Mouse (Mus musculus) right cerebral cortex, adult 2 months (tissue): Measurements from ENCODE around the gene Dpp8.
"Not testable (repeated sequence)": the region's sequence is repeated elsewhere in the genome, so short reads cannot be mapped to it uniquely, and the experiment has no call there.

Source experiments
- DNase-seq, 2 experiments: peaks; one replicate each; pipeline ENCODE4 v3.0.0; 2021 to 2022; ENCODE audit warnings: low spot score in 2 of 2

The Dpp8 gene

DNA sequence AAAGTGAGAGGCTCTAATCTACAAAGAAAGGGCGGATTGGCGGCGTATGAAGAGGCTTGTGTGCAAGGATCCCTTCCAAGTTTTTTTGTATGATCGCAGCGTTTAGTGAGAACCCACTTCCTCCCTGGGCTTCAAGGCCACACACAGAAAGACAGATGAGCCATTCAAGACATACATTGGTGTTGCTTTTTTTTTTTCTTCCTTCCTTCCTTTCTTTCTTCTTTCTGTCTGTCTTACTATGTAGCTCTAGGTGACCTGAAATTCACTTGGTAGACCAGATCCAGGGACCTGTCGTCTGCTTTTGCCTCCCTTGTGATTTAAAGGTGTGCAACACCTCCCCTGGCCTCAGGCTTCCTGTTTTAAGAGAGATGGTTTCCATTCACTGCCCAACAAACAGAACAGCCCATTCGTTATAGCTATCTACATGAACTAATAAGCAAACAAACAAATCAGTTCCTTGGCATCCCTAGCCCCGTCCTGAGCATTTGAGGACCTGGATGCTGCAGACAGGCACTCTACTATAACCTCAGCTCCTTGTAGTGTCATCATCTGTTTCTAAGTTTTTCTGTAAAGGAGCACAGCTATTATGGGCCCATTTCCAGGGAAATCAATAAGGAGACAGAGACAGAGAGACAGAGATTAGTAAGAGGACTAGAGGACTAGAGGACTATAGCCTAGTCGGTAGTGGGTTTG is 10.2 kb upstream of the Dpp8 start:
- DNase-seq, result no peak

DNA sequence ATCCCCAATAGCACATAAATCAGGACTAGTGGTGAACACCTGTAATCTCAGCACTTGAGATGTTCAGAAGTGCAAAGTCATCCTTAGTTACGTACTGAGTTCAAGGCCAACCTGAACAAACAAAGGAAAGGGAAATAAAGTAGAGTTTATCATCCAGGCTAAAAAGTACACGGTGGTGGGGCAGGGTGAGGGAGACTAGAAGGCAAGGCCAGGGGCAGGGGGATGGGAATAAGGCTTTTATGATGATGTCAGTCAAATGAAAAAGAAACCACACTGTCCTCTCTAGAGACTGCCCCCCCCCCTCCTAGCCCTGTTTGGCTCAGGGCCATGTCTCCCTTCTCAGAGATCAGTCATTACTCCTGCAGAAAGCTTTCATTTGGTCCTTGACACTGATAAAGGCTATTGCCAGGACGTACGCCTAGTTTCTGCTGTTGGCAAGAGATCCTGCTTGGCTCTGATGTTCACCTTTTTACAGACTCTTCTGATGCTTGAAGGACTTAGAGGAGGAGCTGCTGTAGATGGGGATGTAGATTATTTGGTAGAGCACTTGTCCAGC is 9.6 kb upstream of the Dpp8 start:
- no peak for DNase-seq

DNA sequence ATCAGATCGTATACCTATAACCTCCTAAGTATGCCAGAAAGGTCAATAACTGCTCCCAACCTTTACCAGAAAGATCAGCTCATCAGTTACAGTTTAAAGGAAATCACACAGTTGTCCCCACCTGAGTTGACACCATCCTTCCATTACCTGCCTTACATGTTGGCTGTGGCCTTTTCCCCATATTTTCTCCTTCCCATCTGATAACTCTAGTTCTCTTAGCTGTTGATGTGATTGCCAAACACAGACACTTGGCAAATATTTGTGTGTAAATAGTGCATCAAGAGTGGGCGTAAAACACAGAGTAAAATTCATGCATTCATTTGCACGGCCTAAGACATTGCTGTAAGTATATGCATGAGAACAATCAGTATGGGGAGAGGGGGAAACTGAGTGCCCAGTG is 8.8 kb upstream of the Dpp8 start:
- DNase-seq, result no peak

DNA sequence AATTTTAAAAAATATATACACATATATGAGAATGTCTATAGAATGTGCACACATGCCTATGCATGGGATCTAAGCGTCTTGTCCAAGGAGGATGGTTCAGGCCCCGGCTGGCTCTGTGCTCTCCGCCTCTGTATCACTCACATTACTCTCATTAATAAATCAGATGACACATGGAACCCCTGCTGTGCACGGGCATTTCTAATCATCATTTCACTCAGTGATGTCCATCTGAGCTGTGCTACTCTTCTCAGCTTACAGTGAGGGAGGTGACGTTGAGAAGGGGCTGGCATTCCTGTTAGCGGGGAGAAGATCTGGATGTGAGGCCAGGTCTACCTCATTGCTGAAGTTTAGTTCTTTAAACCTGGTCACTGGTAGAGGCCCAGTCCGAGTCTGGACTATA is 5.0 kb upstream of the Dpp8 start:
- no peak for DNase-seq

DNA sequence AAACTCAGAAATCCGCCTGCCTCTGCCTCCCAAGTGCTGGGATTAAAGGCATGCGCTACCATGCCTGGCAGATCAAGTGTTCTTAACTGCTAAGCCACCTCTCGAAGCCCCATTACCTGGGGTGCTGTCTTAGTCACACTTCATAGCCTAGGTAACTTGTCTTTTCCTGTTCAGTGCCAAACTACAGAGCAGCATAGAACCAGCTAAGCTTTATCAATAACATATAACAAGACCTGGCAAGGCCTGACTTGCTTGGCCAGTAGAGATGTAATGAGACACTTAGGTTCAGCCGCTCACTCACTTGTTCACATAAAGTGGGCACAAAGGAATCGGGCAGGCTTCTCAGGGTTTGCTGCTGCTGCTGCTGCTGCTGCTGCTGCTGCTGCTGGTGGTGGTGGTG is 3.9 kb upstream of the Dpp8 start:
- DNase-seq, result no peak

DNA sequence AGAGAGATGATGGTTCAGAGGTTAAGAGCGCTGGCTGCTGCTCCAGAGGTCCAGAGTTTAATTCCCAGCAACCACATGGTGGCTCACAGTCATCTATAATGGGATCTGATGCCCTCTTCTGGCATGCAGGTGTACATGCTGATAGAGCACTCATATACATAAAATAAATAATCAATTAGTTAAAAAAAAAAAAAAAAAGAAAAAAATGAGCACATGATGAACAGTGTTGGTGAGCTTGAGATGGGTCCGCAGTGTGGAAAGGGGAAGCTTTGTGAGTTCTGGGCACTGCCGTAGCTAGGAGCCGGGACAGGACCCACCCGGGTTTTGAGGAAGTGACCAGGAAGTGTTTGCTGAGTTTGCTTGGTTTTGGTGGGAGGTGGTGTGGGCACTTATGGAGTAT is 859 bp upstream of the Dpp8 start:
- DNase-seq, result not testable (repeated sequence)

DNA sequence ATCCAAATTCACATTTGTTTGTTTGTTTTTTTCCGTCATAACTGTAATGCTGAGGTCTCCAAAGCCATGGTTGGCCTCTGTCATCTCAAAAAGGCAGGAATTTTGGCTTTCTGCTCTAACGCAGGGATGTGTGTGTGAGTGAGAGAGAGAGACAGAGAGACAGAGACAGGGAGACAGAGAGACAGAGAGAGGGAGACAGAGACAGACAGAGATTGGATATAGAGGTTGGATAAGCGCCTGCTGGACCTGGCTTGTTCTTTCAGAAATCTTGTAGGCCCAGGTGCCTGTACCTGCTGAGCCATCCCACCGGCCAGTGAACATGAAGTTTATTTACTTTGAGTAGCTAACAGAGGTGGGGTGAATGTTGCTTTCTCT is 333 bp upstream of the Dpp8 start:
- no peak for DNase-seq

DNA sequence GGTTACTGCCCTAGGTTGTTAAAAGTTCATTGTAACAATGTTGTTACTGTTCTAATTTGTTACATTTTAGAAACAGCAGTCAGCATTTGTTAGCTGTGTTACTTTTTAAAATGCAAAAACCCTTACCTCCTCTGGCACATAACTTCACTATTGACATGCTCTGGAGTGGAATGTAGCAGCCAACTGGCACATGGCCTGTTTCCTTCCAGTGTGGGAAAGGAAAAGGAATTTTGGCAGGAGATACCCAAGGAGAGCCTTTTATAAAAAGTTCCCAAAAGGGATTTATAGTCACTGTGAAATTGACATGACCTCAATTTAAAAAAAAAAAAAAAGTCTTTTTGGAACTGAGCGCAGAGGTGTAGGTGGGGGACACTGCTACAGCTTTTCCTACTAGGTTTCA is 4.2 kb downstream of the Dpp8 start:
- DNase-seq, result peak in 1 of 2 experiments; percentile 40

DNA sequence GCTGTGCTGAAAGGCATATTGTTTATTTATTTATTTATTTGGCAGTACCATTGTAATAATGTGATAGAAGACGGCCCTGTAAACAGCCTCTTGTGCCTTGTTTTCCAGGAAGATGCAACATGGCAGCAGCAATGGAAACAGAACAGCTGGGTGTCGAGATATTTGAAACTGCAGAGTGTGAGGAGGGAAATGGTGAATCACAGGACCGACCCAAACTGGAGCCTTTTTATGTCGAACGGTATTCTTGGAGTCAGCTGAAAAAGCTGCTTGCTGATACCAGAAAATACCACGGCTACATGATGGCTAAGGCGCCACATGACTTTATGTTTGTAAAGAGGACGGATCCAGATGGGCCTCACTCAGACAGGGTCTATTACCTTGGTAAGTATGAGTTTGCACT is 4.6 kb downstream of the Dpp8 start:
- DNase-seq, result no peak

DNA sequence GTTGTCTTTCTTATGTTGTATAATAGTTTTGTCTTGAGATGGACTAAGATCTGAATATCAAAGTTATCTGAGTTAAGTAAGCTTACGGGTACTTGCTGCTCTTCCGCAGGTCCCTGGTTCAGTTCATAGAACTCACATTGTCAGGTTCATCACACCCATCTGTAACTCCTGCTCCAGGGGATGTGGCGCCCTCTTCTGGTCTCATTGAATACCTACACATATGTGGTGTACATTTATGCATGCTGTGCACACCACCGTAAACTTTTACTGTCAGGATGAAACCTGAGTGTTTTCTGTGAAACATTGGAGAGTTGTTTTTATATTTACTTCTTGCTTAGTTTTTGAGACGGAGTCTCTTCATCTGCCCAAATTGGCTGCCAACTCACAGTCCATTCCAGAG is 9.2 kb downstream of the Dpp8 start:
- no peak for DNase-seq

DNA sequence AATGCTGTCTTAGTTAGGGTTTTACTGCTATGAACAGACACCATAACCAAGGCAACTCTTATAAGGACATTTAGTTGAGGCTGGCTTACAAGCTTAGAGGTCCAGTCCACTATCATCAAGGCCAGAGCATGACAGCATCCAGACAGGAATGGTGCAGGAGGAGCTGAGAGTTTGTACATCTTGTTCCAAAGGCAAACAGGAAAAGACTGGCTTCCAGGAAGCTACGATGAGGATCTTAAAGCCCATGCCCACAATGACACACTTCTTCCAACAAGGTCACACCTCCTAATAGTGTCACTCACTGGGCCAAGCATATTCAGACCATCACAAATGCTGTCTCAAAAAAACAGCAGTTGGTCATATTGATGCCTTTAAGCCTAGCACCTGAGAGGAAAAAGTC is 14.8 kb downstream of the Dpp8 start:
- DNase-seq, result no peak

DNA sequence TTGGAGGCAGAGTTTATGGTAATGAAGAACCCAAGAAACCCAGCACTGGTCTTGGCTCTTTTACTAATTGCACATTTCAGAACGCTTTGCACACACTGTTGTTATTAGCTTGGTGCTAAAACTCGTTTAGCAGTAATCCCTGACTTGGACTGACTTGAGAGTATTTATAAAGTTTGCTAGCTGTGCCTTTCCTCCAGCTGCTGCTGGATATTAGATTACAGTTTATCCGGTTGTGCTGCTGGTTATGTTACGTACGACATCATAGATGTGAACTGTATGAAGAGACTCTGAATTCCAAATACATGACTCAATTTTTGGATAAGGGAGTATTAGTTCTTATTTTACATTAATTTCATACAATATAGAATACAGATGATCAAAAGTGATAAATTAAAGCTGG is 17.2 kb downstream of the Dpp8 start:
- DNase-seq, result no peak

DNA sequence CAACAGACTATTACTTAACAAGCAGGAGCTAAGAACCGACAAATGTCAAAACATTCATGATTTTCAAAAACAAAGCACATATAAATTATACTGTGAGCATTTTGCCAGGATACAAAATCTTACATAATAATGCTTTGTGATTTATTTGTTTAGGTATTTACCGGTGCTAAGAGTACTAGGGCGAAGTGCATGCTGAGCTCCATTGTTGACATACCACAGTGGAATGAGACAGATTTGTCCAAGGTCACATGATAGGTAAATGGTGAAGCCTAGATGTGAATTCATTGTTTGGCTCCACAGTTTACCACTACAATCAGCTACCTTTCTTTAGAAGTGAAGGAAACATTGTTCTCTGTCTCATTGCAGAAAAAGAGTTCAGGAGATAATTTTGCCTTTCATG is 18.8 kb downstream of the Dpp8 start:
- DNase-seq, result no peak

DNA sequence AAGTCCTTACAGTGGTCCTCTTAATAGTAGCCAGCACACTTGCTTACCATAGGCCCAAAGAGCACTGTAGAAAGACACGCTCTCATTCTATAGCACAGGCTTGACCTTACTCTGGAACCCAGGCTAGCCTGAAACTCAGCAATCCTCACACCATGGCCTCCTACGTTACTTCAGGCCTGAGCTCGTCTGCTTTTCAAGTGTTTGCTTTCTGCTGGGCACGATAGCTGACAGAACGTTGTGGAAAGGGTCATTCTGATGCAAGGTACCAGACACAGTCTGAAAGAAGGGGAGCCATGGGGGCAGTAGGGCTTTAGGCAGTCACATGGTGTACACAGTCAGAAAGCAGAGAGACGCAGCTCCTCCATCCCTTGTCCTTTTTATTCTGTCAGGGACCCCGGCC is 32.0 kb downstream of the Dpp8 start:
- DNase-seq, result no peak

DNA sequence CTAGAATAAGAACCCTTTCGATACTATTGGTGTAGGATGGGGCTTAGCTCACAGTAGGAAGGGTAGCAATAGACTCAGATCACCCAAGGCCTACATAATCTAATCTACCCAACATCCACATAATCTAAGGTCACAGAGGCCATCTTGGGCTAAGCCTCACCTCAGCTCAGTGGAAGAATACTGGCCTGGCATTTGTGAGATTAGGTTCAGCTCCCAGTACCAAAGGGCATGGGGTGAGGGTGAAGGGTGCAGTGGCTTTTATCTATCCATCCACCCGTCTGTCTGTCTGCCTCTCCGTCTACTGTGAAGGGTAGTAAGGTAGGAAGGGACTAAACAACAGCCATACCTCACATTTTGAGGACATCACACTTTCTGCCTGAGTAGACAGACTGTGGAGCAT is 38.4 kb downstream of the Dpp8 start:
- no peak for DNase-seq

DNA sequence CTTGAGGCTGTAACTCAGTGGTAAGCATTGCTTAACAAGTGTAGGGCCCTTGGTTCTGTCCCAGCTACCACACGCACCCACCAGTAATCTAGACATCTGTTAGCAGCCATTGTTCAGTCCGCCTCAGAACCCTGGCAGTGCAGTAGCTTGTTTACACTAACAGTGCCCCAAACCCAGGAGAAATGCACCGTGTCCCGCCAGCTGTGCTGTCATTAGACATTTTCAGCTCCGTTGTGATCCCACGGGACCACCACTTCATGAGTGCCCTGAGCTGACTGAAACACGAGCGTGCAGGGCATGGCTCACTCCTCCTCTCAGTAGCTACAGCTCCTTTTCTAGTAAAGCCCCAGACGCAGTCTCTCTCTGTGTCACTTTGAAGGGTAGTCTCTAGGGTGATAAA is 41.3 kb downstream of the Dpp8 start:
- no peak for DNase-seq

DNA sequence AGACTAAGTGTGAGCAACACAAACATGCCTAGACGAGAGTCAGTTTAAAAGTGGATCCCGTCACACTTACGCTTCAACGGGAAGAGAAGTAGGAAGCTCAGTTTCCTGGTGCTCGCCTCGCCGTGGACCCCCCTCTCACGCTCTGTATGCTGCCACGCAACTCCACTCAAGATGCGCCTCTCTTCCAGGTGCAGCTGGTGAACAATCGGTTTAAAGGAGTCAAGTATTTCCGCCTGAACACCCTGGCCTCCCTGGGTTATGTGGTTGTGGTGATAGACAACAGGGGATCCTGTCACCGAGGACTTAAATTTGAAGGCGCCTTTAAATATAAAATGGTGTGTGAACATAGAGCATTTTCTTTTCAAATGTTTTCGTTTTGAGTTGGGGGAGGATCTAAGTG is 42.0 kb downstream of the Dpp8 start:
- no peak for DNase-seq

DNA sequence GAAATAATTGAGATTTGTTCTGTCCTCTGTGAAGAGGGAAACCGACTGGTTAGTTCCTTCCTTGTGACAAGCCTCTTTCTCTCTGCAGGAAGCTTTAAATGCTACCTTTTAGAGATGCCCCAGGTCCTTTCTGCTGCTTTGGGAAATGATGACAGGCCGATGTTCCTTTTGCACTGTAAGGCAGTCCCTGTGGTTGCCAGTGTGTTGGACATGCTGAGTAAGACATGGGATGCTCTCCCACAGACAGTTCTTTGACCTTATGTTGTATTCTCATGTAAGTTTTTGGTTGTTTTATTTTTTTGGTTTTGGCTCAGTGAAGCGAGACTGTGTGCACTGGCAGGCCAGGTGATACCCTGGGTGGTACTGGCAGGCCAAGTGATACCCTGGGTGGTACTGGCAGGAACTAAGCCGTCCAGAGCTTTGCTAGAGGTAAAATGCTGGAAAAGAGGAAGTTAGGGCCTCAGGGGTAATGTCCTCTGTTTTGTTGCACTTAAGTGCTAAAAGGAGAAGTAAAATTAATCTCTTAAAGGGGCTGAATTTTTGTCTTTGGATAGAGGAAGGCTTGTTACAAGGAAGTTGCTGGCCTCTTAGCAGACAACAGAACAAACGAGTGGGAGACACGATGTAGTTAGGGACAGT is 42.8 kb downstream of the Dpp8 start:
- DNase-seq, result no peak

DNA sequence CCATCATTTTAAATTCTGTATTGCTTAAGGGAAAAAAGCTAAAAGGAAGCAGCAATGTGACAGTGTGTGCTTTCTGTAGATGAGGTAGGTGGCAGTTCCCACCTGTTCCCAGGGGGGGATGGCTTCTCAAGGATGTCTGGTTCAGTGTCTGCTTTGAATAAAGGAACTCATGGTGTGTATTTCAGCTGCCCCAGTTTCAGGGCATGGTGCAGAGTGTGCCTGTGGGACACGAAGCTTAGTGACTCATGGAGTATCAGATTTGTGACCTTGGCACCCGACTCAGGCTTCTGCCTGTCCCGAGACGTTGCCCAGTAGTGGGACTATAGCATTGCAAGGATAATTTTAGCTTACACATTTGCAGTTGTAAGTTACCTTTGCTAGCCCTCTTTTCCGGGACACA is 45.3 kb downstream of the Dpp8 start:
- DNase-seq, result no peak

DNA sequence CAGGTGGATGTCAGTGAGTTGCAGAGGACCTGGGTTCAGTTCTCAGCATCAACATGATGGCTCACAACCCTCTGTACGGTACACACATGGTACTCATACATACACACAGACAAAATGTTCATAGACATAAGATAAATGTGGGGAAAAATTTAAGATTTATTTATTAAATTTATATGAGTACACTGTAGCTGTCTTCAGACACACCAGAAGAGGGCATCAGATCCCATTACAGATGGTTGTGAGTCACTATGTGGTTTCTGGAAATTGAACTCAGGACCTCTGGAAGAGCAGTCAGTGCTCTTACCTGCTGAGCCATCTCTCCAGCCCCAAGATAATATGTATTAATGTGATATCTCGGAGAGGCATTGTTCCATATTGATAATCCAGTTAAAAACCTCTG is 47.9 kb downstream of the Dpp8 start:
- DNase-seq, result not testable (repeated sequence)

DNA sequence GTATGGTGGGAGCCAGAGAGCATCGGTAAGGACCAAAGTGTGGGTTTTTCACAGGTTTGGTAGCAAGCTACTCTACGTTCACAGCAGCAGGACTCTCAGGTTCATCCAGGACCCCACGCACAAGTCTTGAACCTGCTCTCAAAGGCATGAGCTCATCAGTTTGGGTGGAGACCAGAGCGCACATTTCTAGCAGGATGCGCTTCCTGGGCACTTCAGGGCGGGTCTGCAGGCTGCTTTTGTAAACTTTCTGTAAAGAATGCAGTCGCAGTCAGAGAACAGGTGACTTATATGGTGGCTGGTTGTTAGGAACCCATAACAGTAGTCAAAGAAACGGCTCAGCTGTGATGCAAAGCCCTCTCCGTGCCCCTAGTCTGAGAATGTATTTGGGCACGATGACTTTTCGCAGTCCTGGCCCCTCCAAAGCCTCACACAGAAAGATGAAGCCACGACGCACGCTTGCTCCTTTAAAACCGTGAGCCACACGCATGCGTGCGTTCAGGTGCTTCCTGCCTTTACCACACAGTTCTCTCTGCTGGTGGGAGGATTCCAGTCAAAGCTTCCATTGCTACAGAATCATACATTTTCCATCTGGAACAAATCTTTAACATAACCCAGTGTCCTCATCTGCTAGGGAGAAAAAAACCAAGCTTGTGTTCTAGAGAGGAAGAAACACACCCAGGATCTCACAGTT is 51.0 kb downstream of the Dpp8 start:
- DNase-seq, result no peak

DNA sequence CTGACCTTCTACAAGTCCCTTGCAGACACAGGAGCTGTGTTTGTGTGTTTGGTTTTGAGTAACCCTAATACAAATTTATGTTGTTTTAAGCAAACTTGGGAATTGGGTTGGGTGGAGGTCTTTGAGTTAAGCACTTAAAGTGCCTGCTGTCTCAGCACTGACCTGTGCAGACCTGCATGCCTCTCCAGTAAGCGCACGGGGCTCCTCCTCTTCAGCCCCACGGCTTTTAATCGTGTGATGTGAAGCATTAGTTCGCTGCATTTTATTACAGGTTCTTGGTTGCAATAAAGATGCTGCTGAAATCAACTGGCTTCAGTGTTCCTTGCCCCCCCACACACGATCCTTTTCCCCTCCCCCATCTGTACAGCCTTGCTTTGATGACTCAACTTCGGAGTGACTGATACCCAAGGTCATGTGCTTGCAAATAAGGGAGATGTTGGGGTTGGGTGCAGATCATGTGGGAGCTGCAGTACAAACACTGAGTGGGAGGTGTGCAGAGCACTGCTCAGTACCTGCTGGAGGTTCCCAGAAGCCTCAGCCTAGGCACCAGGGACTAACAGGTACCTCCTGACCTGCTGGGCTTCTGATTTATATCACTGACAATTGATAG is 52.1 kb downstream of the Dpp8 start:
- no peak for DNase-seq

DNA sequence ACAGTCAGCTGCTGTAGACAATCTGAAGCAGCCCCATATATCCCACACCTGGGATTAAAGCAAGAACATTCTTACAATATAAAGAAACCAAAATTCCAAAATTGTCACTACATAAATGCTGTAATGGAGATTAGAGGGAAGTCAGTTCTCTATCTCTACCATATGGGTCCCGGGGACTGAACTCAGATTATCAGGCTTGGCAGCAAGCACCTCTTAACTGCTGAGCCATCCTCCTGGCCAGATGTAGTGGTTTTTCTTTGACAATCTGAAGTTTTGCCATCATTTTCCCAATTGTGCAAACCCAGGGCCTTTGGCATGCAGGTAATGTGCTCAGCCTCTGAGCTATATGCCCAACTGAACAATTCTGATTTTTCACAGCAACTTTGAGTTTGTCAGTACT is 53.1 kb downstream of the Dpp8 start:
- DNase-seq, result no peak
